Mouse (Mus musculus) liver, embryonic 11.5 days (tissue): ENCODE results near the gene Rcvrn. TPM values are rescaled to one million over a fixed set of nuclear protein-coding genes. Genes with fewer than 3 reads are reported as not detected.

Experiments
- ATAC-seq: fragments of 200-750 bp; cut with Nextera tagmentation; replicated peaks from 2 replicates; pipeline ENCODE4 v1.8.0; 2017; ENCODE audit warnings: moderate number of reproducible peaks, mild to moderate bottlenecking, moderate TSS enrichment, moderate library complexity; ENCODE audit not compliant: low FRiP score
- DNase-seq: peaks from one replicate; pipeline ENCODE4 v3.0.0-alpha.2; 2017; ENCODE audit warnings: low spot score
- H3K27ac ChIP-seq: fragments of 300-500 bp; sonication (generic); 2 replicates; pipeline ENCODE4 v1.5.1; 2014; ENCODE audit warnings: mild to moderate bottlenecking, low read depth, low read length, control low read depth
- H3K27me3 ChIP-seq: fragments of 300-500 bp; sonication (generic); replicated peaks from 2 replicates; pipeline ENCODE4 v1.6.1; 2014; ENCODE audit warnings: low read length, mixed read lengths; ENCODE audit not compliant: control insufficient read depth, insufficient read depth
- H3K36me3 ChIP-seq: fragments of 300-500 bp; sonication (generic); 2 replicates; pipeline ENCODE4 v1.6.1; 2014; ENCODE audit warnings: mild to moderate bottlenecking, low read length, moderate library complexity, mixed read lengths; ENCODE audit not compliant: control insufficient read depth, insufficient read depth
- H3K4me1 ChIP-seq: fragments of 300-500 bp; sonication (generic); replicated peaks from 2 replicates; pipeline ENCODE4 v1.6.1; 2014; ENCODE audit warnings: low read length, mixed read lengths; ENCODE audit not compliant: control insufficient read depth, insufficient read depth
- H3K4me2 ChIP-seq: fragments of 300-500 bp; sonication (generic); 2 replicates; pipeline ENCODE4 v1.6.1; 2014; ENCODE audit warnings: mild to moderate bottlenecking, control low read depth, moderate library complexity
- H3K4me3 ChIP-seq: fragments of 300-500 bp; sonication (generic); 2 replicates; pipeline ENCODE4 v1.5.1; 2014; ENCODE audit warnings: low read depth, low read length, control low read depth
- H3K9ac ChIP-seq: fragments of 300-500 bp; sonication (generic); 2 replicates; pipeline ENCODE4 v1.6.1; 2014; ENCODE audit warnings: low read depth, low read length, control low read depth
- H3K9me3 ChIP-seq: fragments of 300-500 bp; sonication (generic); 2 replicates; pipeline ENCODE4 v1.6.1; 2016; ENCODE audit warnings: low read length, inconsistent platforms, mixed read lengths; ENCODE audit not compliant: control insufficient read depth
- WGBS: fragments of 180-500 bp; shearing (Covaris S2); extraction: QIAGEN DNeasy Blood & Tissue Kit; methylation state at CpG from one replicate; pipeline ENCODE4 v1.1.7; 2014; 5-methylcytosine and 5-hydroxymethylcytosine counted together
- polyA plus RNA-seq: library from polyadenylated mRNA; unstranded; fragments of >200 nt; fragmentation: Nextera tagmentation; extraction: Ambion mirVana; gene quantifications from 2 replicates; pipeline ENCODE4 v1.2.1, GENCODE M21; 2014

The Rcvrn gene
- polyA plus RNA-seq, 1 experiment from 2014 or later = not detected

- no peaks in the 10 kb centered on the region for H3K36me3 ChIP-seq
- H3K27ac ChIP-seq = no peak overlapping the region
- no peak overlapping the region for H3K4me3 ChIP-seq
- ATAC-seq (no peak), DNase-seq (no peak)
- no peak overlapping the region for H3K9ac ChIP-seq
- WGBS = 69% methylated on average over 5 of the region's 5 CpGs
- no peaks in the 10 kb centered on the region for H3K4me1 ChIP-seq
- H3K4me2 ChIP-seq = no peak overlapping the region
- H3K9me3 ChIP-seq = no peaks in the 10 kb centered on the region
- H3K27me3 ChIP-seq = no peaks in the 10 kb centered on the region
Measured at GRCm38 (mm10) chr11:67666129-67666528, 29.0 kb upstream of the Rcvrn start.

GRCm38 (mm10) chr11:67667531-67668332 lies 27.4 kb upstream of the Rcvrn start:
- no peaks in the 10 kb centered on the region for H3K9me3 ChIP-seq
- no peak overlapping the region for H3K4me2 ChIP-seq
- H3K4me3 ChIP-seq = no peak overlapping the region
- H3K27ac ChIP-seq = no peak overlapping the region
- DNase-seq (no peak), ATAC-seq (no peak)
- no peaks in the 10 kb centered on the region for H3K36me3 ChIP-seq
- no peak overlapping the region for H3K9ac ChIP-seq
- H3K4me1 ChIP-seq = no peaks in the 10 kb centered on the region
- WGBS = 86% methylated on average over 13 of the region's 13 CpGs
- no peaks in the 10 kb centered on the region for H3K27me3 ChIP-seq

GRCm38 (mm10) chr11:67668460-67669007 lies 26.6 kb upstream of the Rcvrn start:
- whole genome bisulfite sequencing = 82% methylated on average over 3 of the region's 3 CpGs
- Histone ChIP-seq H3K36me3 (no peaks in the 10 kb centered on the region), H3K4me1 (no peaks in the 10 kb centered on the region), H3K4me2 (no peak overlapping the region), H3K4me3 (no peak overlapping the region), H3K9me3 (no peaks in the 10 kb centered on the region), H3K27ac (no peak overlapping the region), H3K27me3 (no peaks in the 10 kb centered on the region), H3K9ac (no peak overlapping the region)
- no peak for DNase-seq
- ATAC-seq = no peak

- WGBS = 91% methylated on average over 6 of the region's 6 CpGs
- no peak overlapping the region for H3K4me2 ChIP-seq
Measured at GRCm38 (mm10) chr11:67670031-67670430, 25.1 kb upstream of the Rcvrn start.

GRCm38 (mm10) chr11:67672140-67672539 lies 23.0 kb upstream of the Rcvrn start:
- no peak overlapping the region for H3K4me2 ChIP-seq
- ATAC-seq (no peak), DNase-seq (no peak)
- 71% methylated on average over 5 of the region's 5 CpGs for WGBS
- H3K9me3 ChIP-seq = no peaks in the 10 kb centered on the region
- no peak overlapping the region for H3K4me3 ChIP-seq
- H3K4me1 ChIP-seq = no peaks in the 10 kb centered on the region
- H3K27me3 ChIP-seq = no peaks in the 10 kb centered on the region
- H3K36me3 ChIP-seq = no peaks in the 10 kb centered on the region
- no peak overlapping the region for H3K27ac ChIP-seq
- H3K9ac ChIP-seq = no peak overlapping the region

More at GRCm38 (mm10) chr11:67670031-67670430, 25.1 kb upstream of the Rcvrn start:
- no peak overlapping the region for H3K4me3 ChIP-seq
- H3K27me3 ChIP-seq = no peaks in the 10 kb centered on the region
- no peak for DNase-seq
- no peaks in the 10 kb centered on the region for H3K9me3 ChIP-seq
- no peaks in the 10 kb centered on the region for H3K4me1 ChIP-seq
- H3K27ac ChIP-seq = no peak overlapping the region
- no peak overlapping the region for H3K9ac ChIP-seq
- H3K36me3 ChIP-seq = no peaks in the 10 kb centered on the region
- no peak for ATAC-seq

- WGBS = 37% methylated on average over 12 of the region's 12 CpGs
Measured at GRCm38 (mm10) chr11:67675562-67676540, 19.3 kb upstream of the Rcvrn start.

GRCm38 (mm10) chr11:67679300-67679699 lies 15.8 kb upstream of the Rcvrn start:
- Histone ChIP-seq H3K27me3 (no peaks in the 10 kb centered on the region), H3K4me3 (no peak overlapping the region), H3K9me3 (no peaks in the 10 kb centered on the region), H3K9ac (no peak overlapping the region), H3K36me3 (no peaks in the 10 kb centered on the region), H3K4me1 (no peaks in the 10 kb centered on the region), H3K27ac (no peak overlapping the region), H3K4me2 (no peak overlapping the region)
- 72% methylated on average over 5 of the region's 5 CpGs for WGBS
- DNase-seq = no peak
- no peak for ATAC-seq

More at GRCm38 (mm10) chr11:67675562-67676540, 19.3 kb upstream of the Rcvrn start:
- no peak for ATAC-seq
- Histone ChIP-seq H3K4me2 (no peak overlapping the region), H3K4me1 (no peaks in the 10 kb centered on the region), H3K4me3 (no peak overlapping the region), H3K9ac (no peak overlapping the region), H3K27me3 (no peaks in the 10 kb centered on the region), H3K36me3 (no peaks in the 10 kb centered on the region), H3K9me3 (no peaks in the 10 kb centered on the region), H3K27ac (no peak overlapping the region)
- DNase-seq = no peak

- no peak overlapping the region for H3K27ac ChIP-seq
- 76% methylated on average over 2 of the region's 2 CpGs for WGBS
- ATAC-seq (no peak), DNase-seq (no peak)
- H3K4me1 ChIP-seq = no peaks in the 10 kb centered on the region
- H3K9me3 ChIP-seq = no peaks in the 10 kb centered on the region
- no peak overlapping the region for H3K4me2 ChIP-seq
- H3K4me3 ChIP-seq = no peak overlapping the region
- H3K36me3 ChIP-seq = no peaks in the 10 kb centered on the region
- H3K27me3 ChIP-seq = no peaks in the 10 kb centered on the region
- H3K9ac ChIP-seq = no peak overlapping the region
Measured at GRCm38 (mm10) chr11:67679930-67680329, 15.2 kb upstream of the Rcvrn start.
